Comparison of ENCODE assay signal across 10 mouse cellular contexts in genomic region chr8:87747142-87747541, GRCm38 (mm10).
DNase-seq lines count a peak whose midpoint lies in the region; ATAC-seq and TF ChIP-seq lines count a peak whose summit lies in the region.
"Had no signal": no experiment of that assay in that cellular context is flagged by ENCODE, and none has a peak within 500 bp of the region (broad histone marks: within the 10 kb centered on the region; RNA-seq: fewer than 3 reads in every experiment).

No protein-coding gene starts in this region.

- no peak overlapping the region for H3K4me3 ChIP-seq in CH12.LX (replicated peaks in 1 of 3; ENCODE audit: low read depth in 2 of 3, low read length in 2 of 3, poor library complexity in 1 of 3)
- no peak overlapping the region for H3K4me3 ChIP-seq in hindbrain, embryonic 15.5 days
- no peak overlapping the region for H3K4me3 ChIP-seq in midbrain, embryonic 15.5 days
- H3K4me3 ChIP-seq: heart, adult 2 months had no signal

- H3K9me3 ChIP-seq in CH12.LX (replicated peaks; ENCODE audit: low read length), result no peaks in the 10 kb centered on the region
- no peaks in the 10 kb centered on the region for H3K9me3 ChIP-seq in hindbrain, embryonic 15.5 days
- no peaks in the 10 kb centered on the region for H3K9me3 ChIP-seq in midbrain, embryonic 15.5 days

- peaks cover 16 to 47% of the 10 kb centered on the region in 2 experiments for H3K4me1 ChIP-seq in CH12.LX (ENCODE audit: control insufficient read depth in 1 of 2, insufficient read depth in 2 of 2)
- peaks cover 77% of the 10 kb centered on the region for H3K4me1 ChIP-seq in hindbrain, embryonic 15.5 days (replicated peaks)
- H3K4me1 ChIP-seq in midbrain, embryonic 15.5 days, result peaks cover 76% of the 10 kb centered on the region

- ATAC-seq in hindbrain, embryonic 15.5 days (ENCODE audit: low FRiP score, low read depth), result no peak
- ATAC-seq in midbrain, embryonic 15.5 days (replicated peaks), result no peak
- no peak for ATAC-seq in megakaryocyte-erythroid progenitor cell, adult 5-6 weeks (replicated peaks; ENCODE audit: low FRiP score, low TSS enrichment, poor library complexity, severe bottlenecking)

- no peak for TF ChIP-seq RAD21 in CH12.LX (IDR thresholded peaks at IDR 0.05; ENCODE audit: low read depth, low read length)

- no peak for TF ChIP-seq POLR2A in CH12.LX (IDR thresholded peaks at IDR 0.05; ENCODE audit: low read depth, low read length)

- H3K27ac ChIP-seq in CH12.LX (ENCODE audit: insufficient read depth, low read depth), result no peak overlapping the region
- H3K27ac ChIP-seq in hindbrain, embryonic 15.5 days (replicated peaks), result peak overlapping the region; percentile 63
- peak overlapping the region; percentile 58 for H3K27ac ChIP-seq in midbrain, embryonic 15.5 days
- H3K27ac ChIP-seq: heart, adult 2 months had no signal

- in situ Hi-C loops in CH12.LX (cut with MboI; ENCODE audit: low pct_ligation_motif_present, low pct_unique_long_range_greater_than_20kb, low sequenced_read_pairs), result no loop called here

- no peak overlapping the region for H3K9ac ChIP-seq in CH12.LX (ENCODE audit: insufficient read depth, low read depth)
- H3K9ac ChIP-seq in hindbrain, embryonic 15.5 days, result no peak overlapping the region
- no peak overlapping the region for H3K9ac ChIP-seq in midbrain, embryonic 15.5 days

- dilution Hi-C loops in CH12.LX (cut with MboI; ENCODE audit: extremely low pct_ligation_motif_present, extremely low pct_unique_long_range_greater_than_20kb, low sequenced_read_pairs), result no loop called here

- no peaks in the 10 kb centered on the region for H3K36me3 ChIP-seq in CH12.LX (replicated peaks in 1 of 2; ENCODE audit: control insufficient read depth in 1 of 2, insufficient read depth in 1 of 2, low read length in 1 of 2)
- H3K36me3 ChIP-seq in hindbrain, embryonic 15.5 days, result no peaks in the 10 kb centered on the region
- H3K36me3 ChIP-seq in midbrain, embryonic 15.5 days (replicated peaks), result no peaks in the 10 kb centered on the region

- TF ChIP-seq EP300 in CH12.LX (IDR thresholded peaks at IDR 0.05; ENCODE audit: low read length), result no peak

- no peaks in the 10 kb centered on the region for H3K79me2 ChIP-seq in CH12.LX (replicated peaks; ENCODE audit: control insufficient read depth, extremely low read depth, insufficient read depth, poor library complexity, severe bottlenecking)

- H3K27me3 ChIP-seq in CH12.LX (replicated peaks), result no peaks in the 10 kb centered on the region
- H3K27me3 ChIP-seq in hindbrain, embryonic 15.5 days, result no peaks in the 10 kb centered on the region
- H3K27me3 ChIP-seq in midbrain, embryonic 15.5 days (replicated peaks), result no peaks in the 10 kb centered on the region

- 7% methylated on average over 8 of the region's 8 CpGs for WGBS in hindbrain, embryonic 15.5 days
- WGBS in midbrain, embryonic 15.5 days, result 9% methylated on average over 8 of the region's 8 CpGs

- DNase-seq in CH12.LX (ENCODE audit: extremely low read depth), result peak; percentile 24
- DNase-seq in embryo, embryonic 10.5 days (ENCODE audit: low spot score), result peak; percentile 58
- DNase-seq in adrenal gland, adult 8-10 months, result no peak
- DNase-seq in right cerebral cortex, postnatal 10 days (ENCODE audit: low spot score in 2 of 2), result no peak
- DNase-seq: adrenal gland, postnatal 36 days; thymus, adult 18-20 months had no signal

- TF ChIP-seq CTCF in CH12.LX (conservative IDR thresholded peaks at IDR 0.05 in 1 of 2, IDR thresholded peaks at IDR 0.05 in 1 of 2; ENCODE audit: low read depth in 2 of 2, low read length in 2 of 2), result no peak

- H3K4me2 ChIP-seq in CH12.LX (ENCODE audit: insufficient read depth, low read depth, poor library complexity, severe bottlenecking), result no peak overlapping the region
- H3K4me2 ChIP-seq in hindbrain, embryonic 15.5 days, result no peak overlapping the region
- no peak overlapping the region for H3K4me2 ChIP-seq in midbrain, embryonic 15.5 days

TF ChIP-seq in CH12.LX, 34 proteins besides CTCF, POLR2A, EP300 and RAD21:
- TF ChIP-seq USF2 (conservative IDR thresholded peaks at IDR 0.05; ENCODE audit: low read depth, low read length) (no peak), POLR2AphosphoS2 (IDR thresholded peaks at IDR 0.05; ENCODE audit: low read depth, low read length) (no peak), ZMIZ1 (IDR thresholded peaks at IDR 0.05; ENCODE audit: low read depth, low read length) (no peak), TCF12 (IDR thresholded peaks at IDR 0.05; ENCODE audit: low read depth, low read length) (no peak), E2F4 (IDR thresholded peaks at IDR 0.05; ENCODE audit: insufficient replicate concordance, low read depth, low read length) (no peak), NRF1 (IDR thresholded peaks at IDR 0.05; ENCODE audit: low read depth, low read length) (no peak), MAX (IDR thresholded peaks at IDR 0.05; ENCODE audit: low read length) (no peak), RCOR1 (conservative IDR thresholded peaks at IDR 0.05; ENCODE audit: low read depth, low read length) (no peak), KAT2A (IDR thresholded peaks at IDR 0.05; ENCODE audit: insufficient replicate concordance, low read length) (no peak), IRF4 (IDR thresholded peaks at IDR 0.05; ENCODE audit: low read depth, low read length) (no peak), CHD1 (IDR thresholded peaks at IDR 0.05; ENCODE audit: low read depth, low read length) (no peak), ZKSCAN1 (IDR thresholded peaks at IDR 0.05; ENCODE audit: borderline replicate concordance, low read depth, low read length) (no peak), ZNF384 (IDR thresholded peaks at IDR 0.05; ENCODE audit: low read depth, low read length) (no peak), ELF1 (IDR thresholded peaks at IDR 0.05; ENCODE audit: low read depth, low read length) (no peak), USF1 (IDR thresholded peaks at IDR 0.05; ENCODE audit: low read depth, low read length) (no peak), HCFC1 (IDR thresholded peaks at IDR 0.05; ENCODE audit: low read depth, low read length) (no peak), SIN3A (IDR thresholded peaks at IDR 0.05; ENCODE audit: low read length) (no peak), NELFE (IDR thresholded peaks at IDR 0.05; ENCODE audit: low read depth, low read length) (no peak), MYC (IDR thresholded peaks at IDR 0.05; ENCODE audit: low read depth, low read length) (no peak), MEF2A (IDR thresholded peaks at IDR 0.05; ENCODE audit: borderline replicate concordance, low read depth, low read length) (no peak)

Comparison
In these comparisons a context has a peak if more than half of its experiments do, and no peak if none do; other contexts are left out.
1. DNase-seq: peak in CH12.LX (single experiment) and embryo, embryonic 10.5 days (single experiment); none in adrenal gland, adult 8-10 months (single experiment) and right cerebral cortex, postnatal 10 days (0 of 2).